Mouse (Mus musculus) WW6 (cell line): Measurements from ENCODE around the gene Prkaca.

ENCODE experiments used
- DNase-seq: peaks from one replicate; pipeline ENCODE4 v3.0.0-alpha.2; 2013; ENCODE audit warnings: low read depth, low spot score

Prkaca gene

GRCm38 (mm10) chr8:83972150-83973120 is at the start of gene Prkaca:
Prkaca (plus strand) TSS chr8:83972993.
- DNase-seq = peak; percentile 99

GRCm38 (mm10) chr8:83924585-83924984 is 48.2 kb upstream of the Prkaca start:
- DNase-seq = no peak

DNA sequence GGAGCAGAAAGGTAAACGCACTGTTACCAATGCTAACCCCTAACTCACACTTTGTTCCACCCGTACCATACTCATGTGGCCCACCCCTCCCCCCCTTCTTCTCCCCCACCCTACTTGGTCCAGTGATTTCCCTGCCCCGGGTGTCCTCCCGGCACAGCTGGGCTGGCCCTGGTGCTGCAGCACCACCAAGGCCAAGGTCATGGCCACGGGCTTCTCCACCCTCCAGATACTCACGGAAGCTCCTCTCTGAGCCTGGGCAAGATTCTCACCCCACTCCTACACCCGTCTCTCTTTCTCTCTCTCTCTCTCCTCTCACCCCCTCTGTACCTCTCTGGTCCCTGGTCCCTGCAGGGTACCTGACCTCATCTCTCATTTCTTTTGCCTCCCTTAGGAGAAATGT is 46.5 kb upstream of the Prkaca start:
- no peak for DNase-seq

GRCm38 (mm10) chr8:83934222-83934621 is 38.6 kb upstream of the Prkaca start:
- no peak for DNase-seq

DNA sequence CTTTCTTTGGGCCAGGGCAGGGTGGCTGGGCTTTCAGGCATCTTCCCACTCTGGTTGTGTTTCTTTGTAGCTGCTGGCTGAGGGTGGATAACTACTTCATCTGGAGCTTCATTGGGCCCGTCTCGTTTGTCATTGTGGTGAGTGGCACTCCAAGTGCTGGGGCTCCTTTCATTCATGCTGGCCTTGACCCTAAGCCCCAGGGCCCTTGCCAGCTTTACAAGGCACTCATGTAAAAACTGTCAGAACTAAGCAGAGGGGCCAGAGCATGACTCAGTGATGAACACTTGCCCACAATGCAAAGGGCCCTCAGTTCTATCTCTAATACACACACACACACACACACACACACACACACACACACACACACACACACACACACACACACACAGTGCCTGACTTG is 37.8 kb upstream of the Prkaca start:
- no peak for DNase-seq

- no peak for DNase-seq
These were observed 37.4 kb upstream of the Prkaca start for GRCm38 (mm10) chr8:83935435-83935834.

GRCm38 (mm10) chr8:83937645-83938044 is 35.1 kb upstream of the Prkaca start:
- no peak for DNase-seq

DNA sequence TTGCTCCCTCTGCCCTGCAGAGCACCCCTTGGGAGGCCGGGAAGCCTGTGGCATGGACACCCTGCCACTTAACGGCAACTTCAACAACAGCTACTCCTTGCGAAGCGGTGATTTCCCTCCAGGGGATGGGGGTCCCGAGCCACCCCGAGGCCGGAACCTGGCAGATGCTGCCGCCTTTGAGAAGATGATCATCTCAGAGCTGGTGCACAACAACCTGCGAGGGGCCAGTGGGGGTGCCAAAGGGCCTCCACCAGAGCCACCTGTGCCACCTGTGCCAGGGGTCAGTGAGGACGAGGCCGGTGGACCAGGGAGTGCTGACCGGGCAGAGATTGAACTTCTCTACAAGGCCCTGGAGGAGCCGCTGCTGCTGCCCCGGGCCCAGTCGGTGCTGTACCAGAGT is 34.5 kb upstream of the Prkaca start:
- DNase-seq = no peak

DNA sequence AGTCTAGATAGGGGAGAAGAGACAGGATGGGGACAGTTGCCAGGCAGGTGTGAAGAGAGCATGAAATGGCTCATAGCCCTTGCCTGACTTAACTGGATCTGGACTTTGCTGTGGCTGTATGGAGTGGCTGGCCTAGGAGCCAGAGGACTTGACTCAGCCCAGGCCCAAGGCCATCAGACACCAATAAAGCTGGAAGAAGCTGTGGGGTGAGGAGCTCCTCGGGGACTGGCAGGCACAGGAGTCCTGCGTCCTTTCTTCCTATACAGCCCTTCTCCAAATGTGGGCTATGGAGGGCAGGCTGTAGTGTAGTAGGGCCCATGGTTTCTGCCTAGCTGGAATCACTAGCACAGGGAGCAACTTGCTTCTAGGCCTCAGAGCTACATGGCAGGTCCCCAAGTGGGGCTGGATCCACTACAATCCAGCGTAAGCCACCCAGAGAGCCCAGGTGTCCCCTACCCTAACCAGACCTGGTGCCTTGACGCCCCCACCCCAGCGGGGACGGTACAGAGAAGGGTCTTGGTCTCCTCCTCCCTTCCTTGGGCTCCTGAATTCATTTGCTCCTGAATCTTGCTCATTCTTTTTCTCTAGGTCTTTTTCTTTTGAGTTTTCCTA is 31.6 kb upstream of the Prkaca start:
- no peak for DNase-seq

DNA sequence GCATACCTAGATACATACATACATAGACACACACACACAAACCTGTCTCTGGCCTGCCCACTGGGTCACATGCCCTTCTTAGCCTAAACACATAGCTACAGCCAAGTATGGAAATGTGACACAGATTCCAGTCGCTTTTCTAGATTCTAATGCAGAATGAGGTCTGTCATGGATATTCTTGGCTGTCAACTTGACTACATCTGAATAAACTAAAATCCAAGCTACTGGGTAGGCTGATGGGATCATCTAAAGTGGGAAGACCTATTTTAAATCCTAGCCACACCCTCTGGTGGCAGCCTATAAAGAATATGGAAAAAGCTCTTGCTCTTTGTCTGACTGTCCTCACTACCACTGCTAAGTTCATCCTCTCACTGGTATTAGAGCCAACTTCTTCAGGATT is 30.3 kb upstream of the Prkaca start:
- DNase-seq = no peak

DNA sequence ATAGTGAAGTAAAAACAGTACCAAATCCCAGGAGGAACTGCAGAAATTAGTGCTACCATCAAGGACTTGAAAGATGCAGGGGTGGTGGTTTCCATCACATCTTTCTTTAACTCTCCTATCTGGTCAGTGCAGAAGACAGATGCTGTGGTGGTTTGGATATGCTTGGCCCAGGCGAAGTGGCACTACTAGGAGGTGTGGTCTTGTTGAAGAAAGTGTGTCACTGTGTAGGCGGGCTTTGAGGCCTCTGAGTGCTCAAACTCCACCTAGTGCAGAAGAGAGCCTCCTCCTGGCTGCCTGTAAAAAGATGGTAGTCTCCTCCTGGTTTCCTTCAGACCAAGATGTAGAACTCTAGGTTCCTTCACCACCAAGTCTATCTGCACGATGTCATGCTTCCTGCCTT is 27.3 kb upstream of the Prkaca start:
- no peak for DNase-seq

GRCm38 (mm10) chr8:83954749-83955105 is 18.1 kb upstream of the Prkaca start:
- no peak for DNase-seq

DNA sequence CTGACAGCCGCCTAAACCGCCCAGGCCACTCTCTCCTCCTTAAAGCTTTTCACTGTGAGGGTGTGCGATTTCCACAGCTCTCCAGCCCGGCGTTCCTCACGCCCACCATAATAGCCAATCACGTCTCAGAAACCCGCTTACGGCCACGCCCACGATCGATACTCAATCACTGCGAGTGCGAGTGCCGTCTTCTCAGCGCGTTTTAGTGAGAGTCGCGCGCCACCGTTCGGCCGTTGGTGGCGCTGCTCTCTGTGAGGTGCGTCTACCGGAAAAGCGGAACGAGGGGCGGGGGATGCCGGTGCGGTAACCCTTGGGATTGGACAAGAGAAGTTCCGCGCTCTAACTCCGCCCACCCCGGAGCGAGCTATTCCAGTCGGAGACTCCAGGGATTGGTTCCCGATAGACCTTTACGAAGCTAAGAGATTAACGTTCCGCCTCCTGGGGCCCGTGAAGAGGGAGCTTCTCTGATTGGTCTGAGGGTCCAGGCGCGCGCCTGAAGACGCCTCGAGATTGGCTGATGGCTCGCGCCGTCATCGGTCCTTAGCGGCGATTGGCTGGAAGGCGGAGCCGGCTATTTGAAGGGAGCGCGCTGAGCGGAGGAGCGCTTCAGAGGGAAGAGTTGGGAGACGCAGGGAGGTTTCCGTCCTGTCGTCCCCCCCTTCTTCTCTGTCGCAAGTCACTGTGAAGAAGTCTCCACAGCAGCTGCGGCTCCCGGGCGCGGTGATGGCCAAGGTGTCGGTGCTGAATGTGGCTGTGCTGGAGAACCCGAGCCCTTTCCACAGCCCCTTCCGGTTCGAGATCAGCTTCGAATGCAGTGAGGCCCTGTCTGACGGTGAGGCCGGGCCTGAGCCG is 17.5 kb upstream of the Prkaca start, which contains the start of the genes Gm10644 and Asf1b:
Gene Gm10644, minus strand, starts transcription at position 100 of the 852 bp plus-strand sequence.
Gene Asf1b, plus strand, starts transcription at position 402 of the 852 bp plus-strand sequence.
- DNase-seq = peak; percentile 100

DNA sequence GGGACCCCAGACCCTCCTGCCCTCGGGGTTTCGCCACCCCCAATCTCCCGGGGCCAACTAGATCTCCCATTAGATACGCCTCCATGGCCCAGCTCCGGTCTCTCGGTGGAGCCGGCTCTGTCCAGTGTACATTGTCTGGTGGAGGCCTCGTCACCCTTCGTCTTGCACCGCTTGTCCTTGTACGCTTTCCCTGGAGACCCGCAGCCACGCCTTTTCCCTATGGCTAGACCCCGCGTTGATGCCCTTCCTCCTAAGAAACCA is 16.9 kb upstream of the Prkaca start:
- DNase-seq = no peak

DNA sequence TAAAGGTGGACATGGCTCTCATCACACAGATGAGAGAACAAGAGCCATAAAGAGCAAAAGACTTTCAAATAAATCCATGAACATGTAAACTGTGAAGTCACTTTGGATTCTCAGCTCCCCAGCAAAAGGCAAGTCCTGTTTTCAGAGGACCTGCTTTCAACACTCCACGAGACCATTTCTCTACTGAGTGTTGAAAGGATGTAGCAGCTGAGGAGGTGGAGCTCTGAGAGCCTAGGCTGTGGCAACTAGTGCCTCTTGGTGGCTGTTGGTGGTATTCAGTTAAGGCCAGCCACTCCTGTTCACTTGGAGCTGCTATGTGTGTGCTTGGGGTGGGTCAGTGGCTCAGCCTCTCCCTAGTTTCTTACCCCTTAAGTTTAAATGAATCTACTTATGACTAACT is 16.0 kb upstream of the Prkaca start:
- no peak for DNase-seq

- no peak for DNase-seq
These were observed 8.6 kb upstream of the Prkaca start for GRCm38 (mm10) chr8:83964015-83964765.

- no peak for DNase-seq
These were observed 5.1 kb upstream of the Prkaca start for GRCm38 (mm10) chr8:83967701-83968100.

- DNase-seq = no peak
These were observed 1.7 kb upstream of the Prkaca start for GRCm38 (mm10) chr8:83971121-83971520.

DNA sequence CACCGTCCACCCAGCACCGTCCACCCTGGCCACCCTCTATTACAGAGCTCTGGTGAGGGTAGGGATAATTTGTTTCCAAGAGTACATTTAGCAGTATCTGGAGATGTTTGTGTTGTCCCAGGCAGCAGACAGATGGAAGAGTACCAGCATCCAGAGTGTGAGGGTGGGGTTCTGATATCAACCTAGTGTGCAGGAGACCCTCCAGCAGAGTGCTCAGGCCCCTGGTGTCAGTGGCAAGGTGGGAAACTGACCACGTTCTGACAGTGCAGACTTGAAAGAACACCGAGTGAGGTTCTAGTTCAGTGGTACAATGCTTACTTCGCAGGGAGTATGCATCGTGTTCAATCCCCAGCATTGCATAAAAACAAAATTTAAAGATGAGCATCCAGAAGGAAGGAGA is 1.1 kb upstream of the Prkaca start:
- DNase-seq = no peak

DNA sequence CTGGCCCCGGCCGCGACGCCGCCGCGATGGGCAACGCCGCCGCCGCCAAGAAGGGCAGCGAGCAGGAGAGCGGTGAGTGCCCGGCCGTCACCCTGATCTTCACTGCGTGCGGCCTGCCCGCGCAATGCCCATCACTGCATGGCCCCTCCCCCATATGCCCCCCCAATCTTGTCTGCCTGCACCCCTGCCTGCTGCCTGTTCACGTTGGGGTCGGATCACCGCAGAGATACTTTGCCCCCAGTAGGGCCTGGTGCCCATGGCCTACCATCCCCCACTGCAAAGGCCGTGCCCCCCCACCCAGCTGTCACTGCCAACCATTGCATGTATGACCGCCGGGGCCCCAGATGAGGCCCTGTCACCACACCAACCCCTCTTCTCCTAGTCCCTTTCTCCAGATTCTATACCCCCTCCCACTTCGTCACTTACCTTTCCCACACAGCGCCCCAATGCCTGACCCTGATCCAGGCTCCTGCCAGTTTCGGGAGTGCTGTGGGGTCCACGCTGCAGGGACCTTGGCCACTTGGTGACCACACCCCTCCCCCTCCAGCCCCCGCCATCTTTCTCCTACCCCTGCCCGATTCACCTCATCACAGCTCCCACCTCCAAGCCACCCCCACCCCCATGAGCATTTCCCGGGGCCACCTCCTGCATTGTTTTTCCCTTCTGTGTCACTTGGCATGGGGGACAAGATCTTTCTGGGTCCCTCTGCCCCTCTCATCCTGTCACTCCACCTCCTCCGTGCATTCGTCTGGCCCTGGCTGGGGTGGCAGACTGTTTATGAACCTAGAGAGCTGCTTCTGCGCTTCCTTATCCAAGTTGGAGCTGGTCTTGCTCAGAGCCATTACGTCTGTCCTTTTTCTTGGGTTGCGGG is 603 bp downstream of the Prkaca start:
- no peak for DNase-seq

- no peak for DNase-seq
These were observed 1.7 kb downstream of the Prkaca start for GRCm38 (mm10) chr8:83974521-83974920.
